Mouse (Mus musculus) hindbrain, embryonic 11.5 days (tissue): ENCODE data around the gene Olfr1288. TPM values are rescaled to one million over a fixed set of nuclear protein-coding genes. Genes with fewer than 3 reads are reported as not detected.

Experiments
- ATAC-seq: fragments of 200-750 bp; cut with Nextera tagmentation; 2 replicates; pipeline ENCODE4 v1.8.0; 2017; ENCODE audit warnings: mild to moderate bottlenecking, moderate TSS enrichment, moderate library complexity; ENCODE audit not compliant: low FRiP score
- DNase-seq: peaks from one replicate; pipeline ENCODE4 v3.0.0-alpha.2; 2015; ENCODE audit warnings: low spot score
- H3K27ac ChIP-seq: fragments of 300-500 bp; sonication (generic); 2 replicates; pipeline ENCODE4 v1.5.1; 2014; ENCODE audit warnings: mild to moderate bottlenecking, low read depth, low read length
- H3K27me3 ChIP-seq: fragments of 300-500 bp; sonication (generic); 2 replicates; pipeline ENCODE4 v1.6.1; 2014; ENCODE audit warnings: mild to moderate bottlenecking, low read length, moderate library complexity, mixed read lengths; ENCODE audit not compliant: control insufficient read depth, insufficient read depth
- H3K36me3 ChIP-seq: fragments of 300-500 bp; sonication (generic); 2 replicates; pipeline ENCODE4 v1.6.1; 2014; ENCODE audit warnings: mild to moderate bottlenecking, low read length, moderate library complexity, mixed read lengths; ENCODE audit not compliant: control insufficient read depth, insufficient read depth
- H3K4me1 ChIP-seq: fragments of 300-500 bp; sonication (generic); replicated peaks from 2 replicates; pipeline ENCODE4 v1.6.1; 2014; ENCODE audit warnings: low read length, mixed read lengths; ENCODE audit not compliant: control insufficient read depth, insufficient read depth
- H3K4me2 ChIP-seq: fragments of 300-500 bp; sonication (generic); replicated peaks from 2 replicates; pipeline ENCODE4 v1.6.1; 2014; ENCODE audit warnings: mild to moderate bottlenecking, low read depth, low read length
- H3K4me3 ChIP-seq: fragments of 300-500 bp; sonication (generic); 2 replicates; pipeline ENCODE4 v1.5.1; 2014; ENCODE audit warnings: low read depth, low read length
- H3K9ac ChIP-seq: fragments of 300-500 bp; sonication (generic); 2 replicates; pipeline ENCODE4 v1.6.1; 2014; ENCODE audit warnings: low read depth, low read length
- H3K9me3 ChIP-seq: fragments of 300-500 bp; sonication (generic); 2 replicates; pipeline ENCODE4 v1.6.1; 2016; ENCODE audit warnings: low read length; ENCODE audit not compliant: control insufficient read depth
- WGBS: fragments of 180-500 bp; shearing (Covaris S2); extraction: QIAGEN DNeasy Blood & Tissue Kit; methylation state at CpG from one replicate; pipeline ENCODE4 v1.1.7; 2014; 5-methylcytosine and 5-hydroxymethylcytosine counted together
- polyA plus RNA-seq: library from polyadenylated mRNA; unstranded; fragments of >200 nt; fragmentation: Nextera tagmentation; extraction: Ambion mirVana; gene quantifications from 2 replicates; pipeline ENCODE4 v1.2.1, GENCODE M21; 2014

Gene Olfr1288
- not detected in 2 replicates for polyA plus RNA-seq

GRCm38 (mm10) chr2:111473801-111474200 is at the start of gene Olfr1288:
Olfr1288 (plus strand) TSS chr2:111474101.
- DNase-seq (no peak), ATAC-seq (no peak)
- H3K36me3 ChIP-seq: no peaks in the 10 kb centered on the region
- H3K4me1 ChIP-seq: no peaks in the 10 kb centered on the region
- H3K27me3 ChIP-seq: no peaks in the 10 kb centered on the region
- H3K9me3 ChIP-seq: no peaks in the 10 kb centered on the region
- H3K4me3 ChIP-seq: no peak within 1 kb of the TSS
- no peak within 1 kb of the TSS for H3K4me2 ChIP-seq
- no peak within 1 kb of the TSS for H3K27ac ChIP-seq
- H3K9ac ChIP-seq: no peak within 1 kb of the TSS
- WGBS: 91% methylated on average over 1 of the region's 1 CpGs

- H3K27ac ChIP-seq: no peak within 1 kb of the TSS
- WGBS: 86% methylated on average over 1 of the region's 1 CpGs
Observed at GRCm38 (mm10) chr2:111448842-111449241, 25.1 kb upstream of the Olfr1288 start, which contains the start of gene Olfr1287. Olfr1287 (plus strand) TSS chr2:111449142.

GRCm38 (mm10) chr2:111480519-111480918 is 6.6 kb downstream of the Olfr1288 start, which contains the start of gene Olfr1289:
Olfr1289 (plus strand) TSS chr2:111480819.
- Histone ChIP-seq H3K4me2 (no peak within 1 kb of the TSS), H3K9ac (no peak within 1 kb of the TSS), H3K27ac (no peak within 1 kb of the TSS), H3K36me3 (no peaks in the 10 kb centered on the region), H3K9me3 (no peaks in the 10 kb centered on the region), H3K4me3 (no peak within 1 kb of the TSS), H3K4me1 (no peaks in the 10 kb centered on the region), H3K27me3 (no peaks in the 10 kb centered on the region)
- ATAC-seq (no peak), DNase-seq (no peak)
- 80% methylated on average over 1 of the region's 1 CpGs for WGBS

More at GRCm38 (mm10) chr2:111448842-111449241, 25.1 kb upstream of the Olfr1288 start, which contains the start of gene Olfr1287:
- H3K4me3 ChIP-seq: no peak within 1 kb of the TSS
- H3K36me3 ChIP-seq: no peaks in the 10 kb centered on the region
- H3K4me2 ChIP-seq: no peak within 1 kb of the TSS
- ATAC-seq: no peak
- no peaks in the 10 kb centered on the region for H3K27me3 ChIP-seq
- no peaks in the 10 kb centered on the region for H3K9me3 ChIP-seq
- no peak within 1 kb of the TSS for H3K9ac ChIP-seq
- no peaks in the 10 kb centered on the region for H3K4me1 ChIP-seq
- no peak for DNase-seq

- Histone ChIP-seq H3K27ac (no peak within 1 kb of the TSS), H3K36me3 (no peaks in the 10 kb centered on the region), H3K4me2 (no peak within 1 kb of the TSS), H3K27me3 (no peaks in the 10 kb centered on the region), H3K4me3 (no peak within 1 kb of the TSS), H3K4me1 (no peaks in the 10 kb centered on the region), H3K9ac (no peak within 1 kb of the TSS), H3K9me3 (no peaks in the 10 kb centered on the region)
- DNase-seq (no peak), ATAC-seq (no peak)
- WGBS: 82% methylated on average over 5 of the region's 5 CpGs
Observed at GRCm38 (mm10) chr2:111493729-111494128, 19.8 kb downstream of the Olfr1288 start, which contains the start of gene Olfr1290. Olfr1290 (minus strand) TSS chr2:111493829.

GRCm38 (mm10) chr2:111496880-111497279 is 23.0 kb downstream of the Olfr1288 start, which contains the start of gene Olfr1291-ps1:
Olfr1291-ps1 (plus strand) TSS chr2:111497180.
- H3K4me2 ChIP-seq: no peak within 1 kb of the TSS
- no peak within 1 kb of the TSS for H3K27ac ChIP-seq
- no peak for ATAC-seq
- H3K9me3 ChIP-seq: no peaks in the 10 kb centered on the region
- 93% methylated on average over 3 of the region's 3 CpGs for WGBS
- H3K27me3 ChIP-seq: no peaks in the 10 kb centered on the region
- DNase-seq: no peak
- no peak within 1 kb of the TSS for H3K9ac ChIP-seq
- H3K4me1 ChIP-seq: no peaks in the 10 kb centered on the region
- H3K36me3 ChIP-seq: no peaks in the 10 kb centered on the region
- H3K4me3 ChIP-seq: no peak within 1 kb of the TSS

GRCm38 (mm10) chr2:111517451-111517850 is 43.5 kb downstream of the Olfr1288 start:
- Histone ChIP-seq H3K9me3 (no peaks in the 10 kb centered on the region), H3K27ac (no peak overlapping the region), H3K4me2 (no peak overlapping the region), H3K36me3 (no peaks in the 10 kb centered on the region), H3K9ac (no peak overlapping the region), H3K4me3 (no peak overlapping the region), H3K27me3 (no peaks in the 10 kb centered on the region), H3K4me1 (no peaks in the 10 kb centered on the region)
- WGBS: 96% methylated on average over 10 of the region's 10 CpGs
- ATAC-seq (no peak), DNase-seq (no peak)

- no peaks in the 10 kb centered on the region for H3K4me1 ChIP-seq
- ATAC-seq (no peak), DNase-seq (no peak)
- H3K36me3 ChIP-seq: no peaks in the 10 kb centered on the region
- no peaks in the 10 kb centered on the region for H3K9me3 ChIP-seq
- H3K27ac ChIP-seq: no peak within 1 kb of the TSS
- H3K9ac ChIP-seq: no peak within 1 kb of the TSS
- H3K4me2 ChIP-seq: no peak within 1 kb of the TSS
- 90% methylated on average over 1 of the region's 1 CpGs for WGBS
- H3K27me3 ChIP-seq: no peaks in the 10 kb centered on the region
- no peak within 1 kb of the TSS for H3K4me3 ChIP-seq
Observed at GRCm38 (mm10) chr2:111524903-111525302, 51.0 kb downstream of the Olfr1288 start, which contains the start of gene Olfr1293-ps. Olfr1293-ps (plus strand) TSS chr2:111525203.

Other genes starting within 250 kb of the Olfr1288 start
- gene 4930430A15Rik, start 244.5 kb upstream of the Olfr1288 start, polyA plus RNA-seq: not detected in 2 replicates
- gene Olfr1275, start 238.8 kb upstream of the Olfr1288 start, polyA plus RNA-seq: not detected in 2 replicates
- gene Olfr1276, start 219.6 kb upstream of the Olfr1288 start, polyA plus RNA-seq: not detected in 2 replicates
- gene Olfr1277, start 200.0 kb upstream of the Olfr1288 start, polyA plus RNA-seq: not detected in 2 replicates
- gene Olfr1278, start 184.0 kb upstream of the Olfr1288 start, polyA plus RNA-seq: not detected in 2 replicates
- gene Olfr1279, start 173.5 kb upstream of the Olfr1288 start, polyA plus RNA-seq: not detected in 2 replicates
- gene Olfr1280, start 160.1 kb upstream of the Olfr1288 start, polyA plus RNA-seq: not detected in 2 replicates
- gene Olfr1281, start 147.6 kb upstream of the Olfr1288 start, polyA plus RNA-seq: not detected in 2 replicates
- not detected in 2 replicates for gene Olfr1282, start 138.0 kb upstream of the Olfr1288 start, polyA plus RNA-seq
- not detected in 2 replicates for gene Olfr1283, start 107.3 kb upstream of the Olfr1288 start, polyA plus RNA-seq
- gene Olfr1284, start 98.6 kb upstream of the Olfr1288 start, polyA plus RNA-seq: not detected in 2 replicates
- not detected in 2 replicates for gene Olfr1286, start 51.0 kb upstream of the Olfr1288 start, polyA plus RNA-seq
- not detected in 2 replicates for gene Olfr1287, start 25.0 kb upstream of the Olfr1288 start, polyA plus RNA-seq
- gene Olfr1289, start 6.7 kb downstream of the Olfr1288 start, polyA plus RNA-seq: not detected in 2 replicates
- 0.08 TPM in 1 of 2 replicates, not detected in the other for gene Olfr1290, start 19.7 kb downstream of the Olfr1288 start, polyA plus RNA-seq
- gene Olfr1291-ps1, start 23.1 kb downstream of the Olfr1288 start, polyA plus RNA-seq: not detected in 2 replicates
- not detected in 2 replicates for gene Olfr1293-ps, start 51.1 kb downstream of the Olfr1288 start, polyA plus RNA-seq
- gene Olfr1294, start 66.2 kb downstream of the Olfr1288 start, polyA plus RNA-seq: not detected in 2 replicates
- gene Olfr1295, start 95.6 kb downstream of the Olfr1288 start, polyA plus RNA-seq: not detected in 2 replicates
- gene Olfr1297, start 152.4 kb downstream of the Olfr1288 start, polyA plus RNA-seq: not detected in 2 replicates
- gene Olfr1298, start 175.1 kb downstream of the Olfr1288 start, polyA plus RNA-seq: not detected in 2 replicates
- gene Olfr1299, start 187.3 kb downstream of the Olfr1288 start, polyA plus RNA-seq: not detected in 2 replicates